Comparison of ENCODE assay signal across 9 mouse cellular contexts in the genomic region with DNA sequence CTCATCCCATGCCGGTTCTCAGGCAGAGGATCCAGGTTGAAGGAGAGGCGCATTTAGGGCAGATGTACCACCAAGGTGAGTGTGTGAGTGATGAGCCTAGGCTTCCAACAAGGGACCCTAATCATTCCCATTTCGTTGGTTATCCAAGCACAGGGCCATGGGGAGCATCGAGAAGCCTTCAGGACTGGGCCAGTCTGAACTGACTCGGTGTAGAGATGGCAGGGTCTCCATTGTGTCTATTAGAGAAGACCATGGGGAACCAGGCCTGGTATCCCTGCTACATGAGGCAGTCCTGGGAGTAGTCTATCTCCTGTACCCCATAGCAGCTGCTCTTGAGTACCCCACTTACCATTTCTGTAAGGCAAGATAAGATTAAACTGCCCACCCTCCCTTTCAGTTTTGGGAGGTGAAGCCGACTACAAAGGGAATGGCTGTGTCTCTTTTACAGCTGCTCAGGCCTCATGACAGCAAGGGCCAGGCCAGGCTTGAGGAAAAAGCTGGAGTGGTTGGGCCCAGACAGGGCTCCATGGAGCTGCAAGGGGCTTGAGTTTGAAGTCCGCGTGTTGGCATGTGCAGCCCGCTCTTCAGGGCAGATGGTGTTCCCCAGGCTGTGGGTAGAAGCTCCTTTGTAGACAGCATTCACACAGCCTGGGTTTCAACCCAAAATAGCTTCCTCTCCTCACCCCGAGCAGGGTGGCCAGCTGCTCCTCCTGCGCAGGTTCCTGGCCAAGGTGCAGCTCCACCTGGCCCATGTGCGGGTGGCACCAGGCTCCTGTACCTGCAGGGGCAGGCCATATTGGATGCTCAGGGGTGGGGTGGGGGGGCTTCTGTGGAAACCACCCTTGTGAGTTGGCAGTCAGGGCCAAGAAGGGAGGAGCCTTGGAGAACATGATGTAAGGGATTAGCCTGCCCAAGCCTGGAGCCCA. TPM values are rescaled to one million over a fixed set of nuclear protein-coding genes. Genes with fewer than 3 reads are reported as not detected.
DNase-seq lines count a peak whose midpoint lies in the region; ATAC-seq and TF ChIP-seq lines count a peak whose summit lies in the region.
"Had no signal": no experiment of that assay in that cellular context is flagged by ENCODE, and none has a peak within 500 bp of the region (broad histone marks: within the 10 kb centered on the region; RNA-seq: fewer than 3 reads in every experiment).

No protein-coding gene starts in this region.

- no peak for TF ChIP-seq CTCF in E14TG2a.4 (conservative IDR thresholded peaks at IDR 0.05; ENCODE audit: low read length)
- no peak for TF ChIP-seq CTCF in lung, postnatal 0 days (IDR thresholded peaks at IDR 0.05)

- WGBS in liver, embryonic 15.5 days (ENCODE audit: insufficient replicate concordance) = 57% methylated on average over 12 of the region's 12 CpGs
- 91% methylated on average over 12 of the region's 12 CpGs for WGBS in lung, postnatal 0 days

- H3K9ac ChIP-seq in liver, embryonic 15.5 days = peak overlapping the region; percentile 30; the same call in 1 of the 2 replicates
- no peak overlapping the region for H3K9ac ChIP-seq in lung, postnatal 0 days (replicated peaks; ENCODE audit: low read depth)

- H3K9me3 ChIP-seq in E14TG2a.4 (ENCODE audit: low read length) = no peaks in the 10 kb centered on the region
- H3K9me3 ChIP-seq in liver, embryonic 15.5 days (replicated peaks) = no peaks in the 10 kb centered on the region
- H3K9me3 ChIP-seq in lung, postnatal 0 days (ENCODE audit: low read length) = no peaks in the 10 kb centered on the region

- peak overlapping the region; percentile 40; the same call in 1 of the 2 replicates for H3K4me2 ChIP-seq in liver, embryonic 15.5 days
- no peak overlapping the region for H3K4me2 ChIP-seq in lung, postnatal 0 days (replicated peaks; ENCODE audit: low read depth, low read length)

- TF ChIP-seq EP300 in lung, postnatal 0 days (IDR thresholded peaks at IDR 0.05) = no peak

- H3K27ac ChIP-seq in liver, embryonic 15.5 days (replicated peaks) = peak overlapping the region; percentile 80
- H3K27ac ChIP-seq in lung, postnatal 0 days (ENCODE audit: low read length) = no peak overlapping the region

- peak overlapping the region; percentile 41 for H3K4me3 ChIP-seq in E14TG2a.4 (replicated peaks; ENCODE audit: low read length)
- no peak overlapping the region for H3K4me3 ChIP-seq in liver, embryonic 15.5 days (replicated peaks)
- no peak overlapping the region for H3K4me3 ChIP-seq in lung, postnatal 0 days (ENCODE audit: low read depth, low read length)

- intact Hi-C loops in heart, postnatal 14 days (cut with DNase I) = no loop called here

- peaks cover 11% of the 10 kb centered on the region for H3K27me3 ChIP-seq in E14TG2a.4 (ENCODE audit: insufficient read depth, low read length)
- H3K27me3 ChIP-seq in liver, embryonic 15.5 days = no peaks in the 10 kb centered on the region
- no peaks in the 10 kb centered on the region for H3K27me3 ChIP-seq in lung, postnatal 0 days (replicated peaks; ENCODE audit: insufficient read depth, low read length)

- ATAC-seq in liver, embryonic 15.5 days (ENCODE audit: insufficient read depth) = peak; percentile 72
- ATAC-seq in lung, postnatal 0 days = no peak

- peak; percentile 74 for DNase-seq in heart, adult 11 months
- DNase-seq in heart, postnatal 14 days = no peak
- peak; percentile 90 for DNase-seq in cerebellum, adult 8-10 months
- DNase-seq in kidney, adult 8-10 months = no peak
- DNase-seq in Muller cell, postnatal 12 days (ENCODE audit: inconsistent ontology term) = no peak
- no peak for DNase-seq in lung, postnatal 0 days (ENCODE audit: low spot score)
- DNase-seq: lung, postnatal 14 days had no signal

- H3K4me1 ChIP-seq in E14TG2a.4 (replicated peaks; ENCODE audit: low read depth, low read length) = peaks cover 34% of the 10 kb centered on the region
- H3K4me1 ChIP-seq in liver, embryonic 15.5 days (replicated peaks) = peaks cover 97% of the 10 kb centered on the region
- no peaks in the 10 kb centered on the region for H3K4me1 ChIP-seq in lung, postnatal 0 days (ENCODE audit: insufficient read depth, low read depth, low read length)

- H3K36me3 ChIP-seq in E14TG2a.4 (ENCODE audit: insufficient read depth, low read length) = no peaks in the 10 kb centered on the region
- no peaks in the 10 kb centered on the region for H3K36me3 ChIP-seq in liver, embryonic 15.5 days (replicated peaks)
- H3K36me3 ChIP-seq in lung, postnatal 0 days (ENCODE audit: insufficient read depth, low read length) = no peaks in the 10 kb centered on the region

RNA-seq across cellular contexts. Expression of gene Klf13, which starts 52.6 kb away (rescaled TPM):
- 10 to 100 TPM; 93.5 to 97.3 TPM for total RNA-seq in heart, postnatal 14 days (2021)
- 15.3 and 15.6 TPM in 2 replicates for polyA plus RNA-seq in liver, embryonic 15.5 days (2015; fragmentation: Nextera tagmentation; extraction: Ambion mirVana)
- polyA plus RNA-seq in lung, postnatal 0 days (2015; fragmentation: Nextera tagmentation; extraction: Ambion mirVana) = 78.2 and 89.0 TPM in 2 replicates

Comparison
In these comparisons a context has a peak if more than half of its experiments do, and no peak if none do; other contexts are left out.
1. DNase-seq: peak in heart, adult 11 months (single experiment) and cerebellum, adult 8-10 months (single experiment); none in heart, postnatal 14 days (0 of 2), kidney, adult 8-10 months (0 of 2), Muller cell, postnatal 12 days (single experiment) and lung, postnatal 0 days (single experiment).